ENCODE assay signal across 18 mouse cellular contexts in genomic region chr13:49374730-49375129, GRCm38 (mm10). TPM values are rescaled to one million over a fixed set of nuclear protein-coding genes. Genes with fewer than 3 reads are reported as not detected.
DNase-seq lines count a peak whose midpoint lies in the region; ATAC-seq and TF ChIP-seq lines count a peak whose summit lies in the region.
"Had no signal": no experiment of that assay in that cellular context is flagged by ENCODE, and none has a peak within 500 bp of the region (broad histone marks: within the 10 kb centered on the region; RNA-seq: fewer than 3 reads in every experiment).

No protein-coding gene starts in this region.

- H3K4me1 ChIP-seq in intestine, embryonic 16.5 days (ENCODE audit: control insufficient read depth, insufficient read depth, low read length): peaks cover 22% of the 10 kb centered on the region
- H3K4me1 ChIP-seq in intestine, embryonic 15.5 days (replicated peaks): peaks cover 14% of the 10 kb centered on the region
- peaks cover 39% of the 10 kb centered on the region for H3K4me1 ChIP-seq in brown adipose tissue, adult 24 weeks (ENCODE audit: control insufficient read depth, insufficient read depth, insufficient read length, low read length)
- peaks cover 17% of the 10 kb centered on the region; the same call in 1 of the 2 replicates for H3K4me1 ChIP-seq in kidney, postnatal 0 days (replicated peaks; ENCODE audit: insufficient read depth, low read length)
- H3K4me1 ChIP-seq in liver, embryonic 11.5 days (replicated peaks; ENCODE audit: control insufficient read depth, insufficient read depth, low read length): peaks cover 21% of the 10 kb centered on the region

- 69% methylated on average over 6 of the region's 6 CpGs for WGBS in intestine, embryonic 16.5 days
- 63% methylated on average over 6 of the region's 6 CpGs for WGBS in intestine, embryonic 15.5 days
- 62% methylated on average over 6 of the region's 6 CpGs for WGBS in kidney, postnatal 0 days
- 78% methylated on average over 6 of the region's 6 CpGs for WGBS in liver, embryonic 11.5 days

- TF ChIP-seq CTCF in kidney, postnatal 0 days (IDR thresholded peaks at IDR 0.05; ENCODE audit: low read depth): no peak

- ATAC-seq in intestine, embryonic 16.5 days: 0 out of 2 replicates have a peak, but pooled peaks have one; percentile 36
- ATAC-seq in intestine, embryonic 15.5 days: no peak
- peak; percentile 51; the same call in 1 of the 2 replicates for ATAC-seq in kidney, postnatal 0 days (replicated peaks; ENCODE audit: low FRiP score, low read depth)
- ATAC-seq in CD4-positive, CD25-positive, alpha-beta regulatory T cell, adult 4 months: no peak
- no peak for ATAC-seq in liver, embryonic 11.5 days (replicated peaks; ENCODE audit: low FRiP score)
- ATAC-seq: activated CD4-positive, CD25-positive, alpha-beta regulatory T cell, adult 4 months; forebrain, embryonic 16.5 days had no signal

- H3K4me2 ChIP-seq in intestine, embryonic 16.5 days (ENCODE audit: low read depth, low read length): no peak overlapping the region
- no peak overlapping the region for H3K4me2 ChIP-seq in intestine, embryonic 15.5 days (replicated peaks)
- H3K4me2 ChIP-seq in kidney, postnatal 0 days (ENCODE audit: low read length): no peak overlapping the region
- no peak overlapping the region for H3K4me2 ChIP-seq in liver, embryonic 11.5 days
- H3K4me2 ChIP-seq: embryonic facial prominence, embryonic 15.5 days; heart, embryonic 12.5 days; hindbrain, embryonic 13.5 days had no signal

- H3K9me3 ChIP-seq in intestine, embryonic 16.5 days (ENCODE audit: control insufficient read depth, low read length): no peaks in the 10 kb centered on the region
- no peaks in the 10 kb centered on the region for H3K9me3 ChIP-seq in intestine, embryonic 15.5 days
- no peaks in the 10 kb centered on the region for H3K9me3 ChIP-seq in kidney, postnatal 0 days (replicated peaks; ENCODE audit: low read length)
- no peaks in the 10 kb centered on the region for H3K9me3 ChIP-seq in liver, embryonic 11.5 days (ENCODE audit: control insufficient read depth, low read length)
- H3K9me3 ChIP-seq: embryonic facial prominence, embryonic 15.5 days; heart, embryonic 12.5 days; hindbrain, embryonic 13.5 days; midbrain, embryonic 10.5 days had no signal

- no peak overlapping the region for H3K27ac ChIP-seq in intestine, embryonic 16.5 days (ENCODE audit: low read length)
- H3K27ac ChIP-seq in intestine, embryonic 15.5 days: no peak overlapping the region
- H3K27ac ChIP-seq in brown adipose tissue, adult 24 weeks (replicated peaks; ENCODE audit: low read depth, low read length): 0 out of 2 replicates have a peak overlapping the region, but pooled peaks have one; percentile 67
- H3K27ac ChIP-seq in kidney, postnatal 0 days: peak overlapping the region; percentile 40
- no peak overlapping the region for H3K27ac ChIP-seq in liver, embryonic 11.5 days (ENCODE audit: low read depth, low read length)
- H3K27ac ChIP-seq: embryonic facial prominence, embryonic 15.5 days; hindbrain, embryonic 13.5 days; midbrain, embryonic 10.5 days had no signal

- DNase-seq in A20 (ENCODE audit: low read depth, low spot score): peak; percentile 42
- DNase-seq in kidney, postnatal 0 days (ENCODE audit: low spot score): peak; percentile 32
- DNase-seq in left cerebral cortex, adult 9 months (ENCODE audit: low spot score in 2 of 2): no peak
- no peak for DNase-seq in liver, embryonic 11.5 days (ENCODE audit: low spot score)
- DNase-seq: adrenal gland, postnatal 10 days; cerebellum, adult 11 months; cerebellum, postnatal 14 days; thymus, postnatal 36 days had no signal

- peaks cover 20% of the 10 kb centered on the region for H3K36me3 ChIP-seq in intestine, embryonic 16.5 days (ENCODE audit: control insufficient read depth, insufficient read depth, low read length)
- peaks cover 18% of the 10 kb centered on the region for H3K36me3 ChIP-seq in intestine, embryonic 15.5 days
- peaks cover 46% of the 10 kb centered on the region for H3K36me3 ChIP-seq in kidney, postnatal 0 days (ENCODE audit: insufficient read depth, low read length)
- H3K36me3 ChIP-seq in liver, embryonic 11.5 days (ENCODE audit: control insufficient read depth, insufficient read depth, low read length): peaks cover 27% of the 10 kb centered on the region

- H3K27me3 ChIP-seq in intestine, embryonic 16.5 days (replicated peaks; ENCODE audit: control insufficient read depth, insufficient read depth, low read length): no peaks in the 10 kb centered on the region
- H3K27me3 ChIP-seq in intestine, embryonic 15.5 days (replicated peaks): no peaks in the 10 kb centered on the region
- H3K27me3 ChIP-seq in kidney, postnatal 0 days (ENCODE audit: insufficient read depth, low read length): no peaks in the 10 kb centered on the region
- no peaks in the 10 kb centered on the region for H3K27me3 ChIP-seq in liver, embryonic 11.5 days (replicated peaks; ENCODE audit: control insufficient read depth, insufficient read depth, low read length)
- H3K27me3 ChIP-seq: embryonic facial prominence, embryonic 15.5 days; heart, embryonic 12.5 days; hindbrain, embryonic 13.5 days had no signal

- no peak overlapping the region for H3K9ac ChIP-seq in intestine, embryonic 16.5 days (ENCODE audit: low read depth, low read length)
- H3K9ac ChIP-seq in intestine, embryonic 15.5 days: no peak overlapping the region
- H3K9ac ChIP-seq in kidney, postnatal 0 days (ENCODE audit: low read depth, low read length): no peak overlapping the region
- no peak overlapping the region for H3K9ac ChIP-seq in liver, embryonic 11.5 days (ENCODE audit: low read depth, low read length)
- H3K9ac ChIP-seq: embryonic facial prominence, embryonic 15.5 days; heart, embryonic 12.5 days; hindbrain, embryonic 13.5 days had no signal

- H3K4me3 ChIP-seq in intestine, embryonic 16.5 days (ENCODE audit: low read length): no peak overlapping the region
- no peak overlapping the region for H3K4me3 ChIP-seq in intestine, embryonic 15.5 days (replicated peaks)
- no peak overlapping the region for H3K4me3 ChIP-seq in brown adipose tissue, adult 24 weeks (ENCODE audit: insufficient read depth, low read depth, low read length)
- no peak overlapping the region for H3K4me3 ChIP-seq in kidney, postnatal 0 days (replicated peaks; ENCODE audit: low read depth, low read length)
- no peak overlapping the region for H3K4me3 ChIP-seq in liver, embryonic 11.5 days (ENCODE audit: low read depth, low read length)
- H3K4me3 ChIP-seq: embryonic facial prominence, embryonic 15.5 days; heart, embryonic 12.5 days; hindbrain, embryonic 13.5 days; midbrain, embryonic 10.5 days had no signal

RNA-seq across cellular contexts. Expression of gene Bicd2, which starts 33.3 kb away (rescaled TPM):
- 14.7 and 15.7 TPM in 2 replicates for polyA plus RNA-seq in intestine, embryonic 16.5 days (2015; fragmentation: Nextera tagmentation; extraction: Ambion mirVana)
- polyA plus RNA-seq in intestine, embryonic 15.5 days (2015; fragmentation: Nextera tagmentation; extraction: Ambion mirVana): 19.1 and 19.5 TPM in 2 replicates
- 34.0 and 37.1 TPM in 2 replicates for polyA plus RNA-seq in brown adipose tissue, adult 24 weeks (2012; ENCODE audit: insufficient read depth, insufficient read length, missing spikeins)
- polyA plus RNA-seq in kidney, postnatal 0 days (2015; fragmentation: Nextera tagmentation; extraction: Ambion mirVana): 23.1 and 23.4 TPM in 2 replicates
- 1 to 10 TPM; 5.9 to 6.1 TPM for polyA plus RNA-seq in CD4-positive, CD25-positive, alpha-beta regulatory T cell, adult 4 months (2017; shearing (Covaris generic))
- polyA plus RNA-seq in liver, embryonic 11.5 days (2014; fragmentation: Nextera tagmentation; extraction: Ambion mirVana): 22.6 TPM in 2 replicates

RNA-seq across cellular contexts. Expression of gene Ippk, which starts 46.3 kb away (rescaled TPM):
- 18.0 and 19.9 TPM in 2 replicates for polyA plus RNA-seq in intestine, embryonic 16.5 days (2015; fragmentation: Nextera tagmentation; extraction: Ambion mirVana)
- polyA plus RNA-seq in intestine, embryonic 15.5 days (2015; fragmentation: Nextera tagmentation; extraction: Ambion mirVana): 19.1 and 19.7 TPM in 2 replicates
- polyA plus RNA-seq in brown adipose tissue, adult 24 weeks (2012; ENCODE audit: insufficient read depth, insufficient read length, missing spikeins): 4.4 and 5.9 TPM in 2 replicates
- polyA plus RNA-seq in kidney, postnatal 0 days (2015; fragmentation: Nextera tagmentation; extraction: Ambion mirVana): 13.5 and 14.3 TPM in 2 replicates
- 1 to 10 TPM; 3.9 to 7.1 TPM for polyA plus RNA-seq in CD4-positive, CD25-positive, alpha-beta regulatory T cell, adult 4 months (2017; shearing (Covaris generic))
- 19.0 and 23.7 TPM in 2 replicates for polyA plus RNA-seq in liver, embryonic 11.5 days (2014; fragmentation: Nextera tagmentation; extraction: Ambion mirVana)

RNA-seq across cellular contexts. Expression of gene Fgd3, which starts 54.6 kb away (rescaled TPM):
- polyA plus RNA-seq in intestine, embryonic 16.5 days (2015; fragmentation: Nextera tagmentation; extraction: Ambion mirVana): 0.82 and 1.2 TPM in 2 replicates
- polyA plus RNA-seq in intestine, embryonic 15.5 days (2015; fragmentation: Nextera tagmentation; extraction: Ambion mirVana): 0.94 and 0.95 TPM in 2 replicates
- polyA plus RNA-seq in brown adipose tissue, adult 24 weeks (2012; ENCODE audit: insufficient read depth, insufficient read length, missing spikeins): 0.59 and 1.1 TPM in 2 replicates
- polyA plus RNA-seq in kidney, postnatal 0 days (2015; fragmentation: Nextera tagmentation; extraction: Ambion mirVana): 0.97 and 1.0 TPM in 2 replicates
- polyA plus RNA-seq in CD4-positive, CD25-positive, alpha-beta regulatory T cell, adult 4 months (2017; shearing (Covaris generic)): 10 to 100 TPM; 17.9 to 23.2 TPM
- polyA plus RNA-seq in liver, embryonic 11.5 days (2014; fragmentation: Nextera tagmentation; extraction: Ambion mirVana): 0.74 and 0.92 TPM in 2 replicates

Comparison
In these comparisons a context has a peak if more than half of its experiments do, and no peak if none do; other contexts are left out.
1. ATAC-seq: peak in intestine, embryonic 16.5 days (single experiment) and kidney, postnatal 0 days (single experiment); none in intestine, embryonic 15.5 days (single experiment), CD4-positive, CD25-positive, alpha-beta regulatory T cell, adult 4 months (single experiment) and liver, embryonic 11.5 days (single experiment).
2. H3K27ac ChIP-seq: peak in brown adipose tissue, adult 24 weeks (single experiment) and kidney, postnatal 0 days (single experiment); none in intestine, embryonic 16.5 days (single experiment), intestine, embryonic 15.5 days (single experiment) and liver, embryonic 11.5 days (single experiment).
3. DNase-seq: peak in A20 (single experiment) and kidney, postnatal 0 days (single experiment); none in left cerebral cortex, adult 9 months (0 of 2) and liver, embryonic 11.5 days (single experiment).